ENCODE assay signal across 8 mouse cellular contexts in genomic region chr4:108798083-108798830, GRCm38 (mm10). TPM values are rescaled to one million over a fixed set of nuclear protein-coding genes. Genes with fewer than 3 reads are reported as not detected.
DNase-seq lines count a peak whose midpoint lies in the region; ATAC-seq and TF ChIP-seq lines count a peak whose summit lies in the region.

No protein-coding gene starts in this region.

- no peak for TF ChIP-seq POLR2A in lung, adult 2 months (IDR thresholded peaks at IDR 0.05; ENCODE audit: borderline replicate concordance, extremely low read depth, low read depth, low read length)

- no peaks in the 10 kb centered on the region for H3K9me3 ChIP-seq in forebrain, embryonic 11.5 days (ENCODE audit: control insufficient read depth, low read length)
- no peaks in the 10 kb centered on the region for H3K9me3 ChIP-seq in forebrain, embryonic 16.5 days (ENCODE audit: control insufficient read depth, low read length)

- DNase-seq in forebrain, embryonic 11.5 days (ENCODE audit: low spot score): peak; percentile 76
- DNase-seq in MEL-GATA-1-ER (ENCODE audit: extremely low read depth, low read depth): peak; percentile 14
- DNase-seq in cerebellum, adult 8-10 months: peak; percentile 67
- peak; percentile 72 for DNase-seq in gastrocnemius, postnatal 14 days
- DNase-seq in kidney, postnatal 14 days: peak; percentile 80
- DNase-seq in lung, adult 2 months: peak; percentile 73
- peak; percentile 28 to 47 for DNase-seq in right cerebral cortex, postnatal 36 days (ENCODE audit: low spot score in 2 of 2)

- no peaks in the 10 kb centered on the region for H3K27me3 ChIP-seq in forebrain, embryonic 11.5 days (ENCODE audit: control insufficient read depth, insufficient read depth, low read length)
- H3K27me3 ChIP-seq in forebrain, embryonic 16.5 days (replicated peaks; ENCODE audit: control insufficient read depth, insufficient read depth, low read length): no peaks in the 10 kb centered on the region

- H3K27ac ChIP-seq in forebrain, embryonic 11.5 days (ENCODE audit: low read depth, low read length): no peak overlapping the region
- no peak overlapping the region for H3K27ac ChIP-seq in forebrain, embryonic 16.5 days (ENCODE audit: low read length)

- 0 out of 2 replicates have a peak, but pooled peaks cover 3% of the 10 kb centered on the region for H3K4me1 ChIP-seq in forebrain, embryonic 11.5 days (replicated peaks; ENCODE audit: control insufficient read depth, insufficient read depth, low read length)
- H3K4me1 ChIP-seq in forebrain, embryonic 16.5 days (replicated peaks; ENCODE audit: control insufficient read depth, insufficient read depth, low read length): no peaks in the 10 kb centered on the region
- H3K4me1 ChIP-seq in lung, adult 2 months (ENCODE audit: control insufficient read depth, insufficient read depth, low read length): peaks cover 7% of the 10 kb centered on the region

- intact Hi-C loops in gastrocnemius, postnatal 14 days (cut with DNase I; ENCODE audit: low total_unique reads): no loop called here

- H3K4me2 ChIP-seq in forebrain, embryonic 11.5 days (ENCODE audit: low read depth, low read length, severe bottlenecking): no peak overlapping the region
- H3K4me2 ChIP-seq in forebrain, embryonic 16.5 days (ENCODE audit: low read length): no peak overlapping the region

- H3K36me3 ChIP-seq in forebrain, embryonic 11.5 days (ENCODE audit: control insufficient read depth, insufficient read depth, low read length): no peaks in the 10 kb centered on the region
- no peaks in the 10 kb centered on the region for H3K36me3 ChIP-seq in forebrain, embryonic 16.5 days (ENCODE audit: control insufficient read depth, insufficient read depth)

- no peak overlapping the region for H3K9ac ChIP-seq in forebrain, embryonic 11.5 days (ENCODE audit: low read length)
- H3K9ac ChIP-seq in forebrain, embryonic 16.5 days (replicated peaks; ENCODE audit: low read depth, low read length): no peak overlapping the region

- ATAC-seq in forebrain, embryonic 11.5 days (replicated peaks; ENCODE audit: low FRiP score): no peak
- no peak for ATAC-seq in forebrain, embryonic 16.5 days

- WGBS in forebrain, embryonic 11.5 days: 55% methylated on average over 2 of the region's 2 CpGs
- 56% methylated on average over 2 of the region's 2 CpGs for WGBS in forebrain, embryonic 16.5 days
- 40% methylated on average over 2 of the region's 2 CpGs for WGBS in lung, adult 2 months

- no peak overlapping the region for H3K4me3 ChIP-seq in forebrain, embryonic 11.5 days (ENCODE audit: low read depth, low read length)
- H3K4me3 ChIP-seq in forebrain, embryonic 16.5 days (replicated peaks; ENCODE audit: low read length): no peak overlapping the region
- H3K4me3 ChIP-seq in lung, adult 2 months (replicated peaks; ENCODE audit: extremely low read depth, low read depth, low read length): no peak overlapping the region

- TF ChIP-seq CTCF in lung, adult 2 months (IDR thresholded peaks at IDR 0.05; ENCODE audit: insufficient read depth, low read length): peak; percentile 72

RNA-seq across cellular contexts. Expression of gene Zfyve9, which starts 17.7 kb away (rescaled TPM):
- polyA plus RNA-seq in forebrain, embryonic 11.5 days (2014; fragmentation: Nextera tagmentation; extraction: Ambion mirVana): 4.0 and 4.8 TPM in 2 replicates
- 5.8 and 6.6 TPM in 2 replicates for polyA plus RNA-seq in forebrain, embryonic 16.5 days (2015; fragmentation: Nextera tagmentation; extraction: Ambion mirVana)
- total RNA-seq in gastrocnemius, postnatal 14 days (2021): 10 to 100 TPM; 26.7 to 27.2 TPM
- 4.8 and 7.0 TPM in 2 replicates for polyA plus RNA-seq in lung, adult 2 months (2012; rRNA removed)

RNA-seq across cellular contexts. Expression of gene Btf3l4, which starts 35.2 kb away (rescaled TPM):
- polyA plus RNA-seq in forebrain, embryonic 11.5 days (2014; fragmentation: Nextera tagmentation; extraction: Ambion mirVana): 230 and 249 TPM in 2 replicates
- polyA plus RNA-seq in forebrain, embryonic 16.5 days (2015; fragmentation: Nextera tagmentation; extraction: Ambion mirVana): 211 and 231 TPM in 2 replicates
- total RNA-seq in gastrocnemius, postnatal 14 days (2021): 10 to 100 TPM; 59.8 to 67.1 TPM
- polyA plus RNA-seq in lung, adult 2 months (2012; rRNA removed): 10.1 and 12.8 TPM in 2 replicates

RNA-seq across cellular contexts. Expression of gene Txndc12, which starts 36.1 kb away (rescaled TPM):
- 99.4 and 101 TPM in 2 replicates for polyA plus RNA-seq in forebrain, embryonic 11.5 days (2014; fragmentation: Nextera tagmentation; extraction: Ambion mirVana)
- 81.9 and 90.5 TPM in 2 replicates for polyA plus RNA-seq in forebrain, embryonic 16.5 days (2015; fragmentation: Nextera tagmentation; extraction: Ambion mirVana)
- 10 to 100 TPM; 16.9 to 19.2 TPM for total RNA-seq in gastrocnemius, postnatal 14 days (2021)
- polyA plus RNA-seq in lung, adult 2 months (2012; rRNA removed): 15.0 and 22.2 TPM in 2 replicates

RNA-seq across cellular contexts. Expression of gene Kti12, which starts 49.3 kb away (rescaled TPM):
- 46.8 and 48.9 TPM in 2 replicates for polyA plus RNA-seq in forebrain, embryonic 11.5 days (2014; fragmentation: Nextera tagmentation; extraction: Ambion mirVana)
- polyA plus RNA-seq in forebrain, embryonic 16.5 days (2015; fragmentation: Nextera tagmentation; extraction: Ambion mirVana): 33.7 and 34.6 TPM in 2 replicates
- total RNA-seq in gastrocnemius, postnatal 14 days (2021): 10 to 100 TPM; 16.6 to 21.2 TPM
- polyA plus RNA-seq in lung, adult 2 months (2012; rRNA removed): 26.0 and 35.2 TPM in 2 replicates

RNA-seq across cellular contexts. Expression of gene A730015C16Rik, which starts 50.2 kb away (rescaled TPM):
- polyA plus RNA-seq in forebrain, embryonic 11.5 days (2014; fragmentation: Nextera tagmentation; extraction: Ambion mirVana): 1.7 and 2.4 TPM in 2 replicates
- polyA plus RNA-seq in forebrain, embryonic 16.5 days (2015; fragmentation: Nextera tagmentation; extraction: Ambion mirVana): 0.78 and 2.0 TPM in 2 replicates
- total RNA-seq in gastrocnemius, postnatal 14 days (2021): under 1 TPM in 1 of 2 experiments, not detected in 1; 0.18 TPM
- polyA plus RNA-seq in lung, adult 2 months (2012; rRNA removed): 0.21 and 0.49 TPM in 2 replicates

Comparison
In these comparisons a context has a peak if more than half of its experiments do, and no peak if none do; other contexts are left out.
1. DNase-seq: peak in every context shown above with its lines; median percentile 80 in kidney, postnatal 14 days; 76 in forebrain, embryonic 11.5 days; 73 in lung, adult 2 months; 72 in gastrocnemius, postnatal 14 days; 67 in cerebellum, adult 8-10 months; 38 in right cerebral cortex, postnatal 36 days; 14 in MEL-GATA-1-ER.
2. RNA of gene Btf3l4, which starts 35.2 kb away (polyA plus RNA-seq): 230 to 249 TPM in forebrain, embryonic 11.5 days and 211 to 231 TPM in forebrain, embryonic 16.5 days; 10.1 to 12.8 TPM in lung, adult 2 months; every median in the first group is over 10 times any median in the second.